Mouse (Mus musculus): ENCODE results near the gene Dtd1.

Gene Dtd1

GRCm38 (mm10) chr2:144715211-144715768 lies 115.6 kb downstream of the Dtd1 start:
- no peak for DNase-seq (ENCODE audit: low read depth, low spot score)

GRCm38 (mm10) chr2:144716248-144716647 lies 116.6 kb downstream of the Dtd1 start:
- no peak for DNase-seq (ENCODE audit: low read depth, low spot score)

GRCm38 (mm10) chr2:144718273-144718672 lies 118.6 kb downstream of the Dtd1 start:
- no peak for DNase-seq (ENCODE audit: low read depth, low spot score)

- no peak for DNase-seq (ENCODE audit: low read depth, low spot score)
Measured at GRCm38 (mm10) chr2:144719294-144719693, 119.6 kb downstream of the Dtd1 start.

- DNase-seq (ENCODE audit: low read depth, low spot score): no peak
Measured at GRCm38 (mm10) chr2:144719718-144720117, 120.0 kb downstream of the Dtd1 start.

- DNase-seq (ENCODE audit: low read depth, low spot score): peak; percentile 10
Measured at GRCm38 (mm10) chr2:144720407-144720959, 120.8 kb downstream of the Dtd1 start.

- no peak for DNase-seq (ENCODE audit: low read depth, low spot score)
Measured at GRCm38 (mm10) chr2:144724679-144725078, 125.0 kb downstream of the Dtd1 start.

- no peak for DNase-seq (ENCODE audit: low read depth, low spot score)
Measured at GRCm38 (mm10) chr2:144727136-144727535, 127.4 kb downstream of the Dtd1 start.

- no peak for DNase-seq (ENCODE audit: low read depth, low spot score)
Measured at GRCm38 (mm10) chr2:144729776-144730175, 130.1 kb downstream of the Dtd1 start.

GRCm38 (mm10) chr2:144738161-144738560 lies 138.5 kb downstream of the Dtd1 start:
- DNase-seq (ENCODE audit: low read depth, low spot score): no peak

GRCm38 (mm10) chr2:144738576-144738975 lies 138.9 kb downstream of the Dtd1 start:
- DNase-seq (ENCODE audit: low read depth, low spot score): peak; percentile 65

GRCm38 (mm10) chr2:144740577-144740997 lies 140.9 kb downstream of the Dtd1 start:
- no peak for DNase-seq (ENCODE audit: low read depth, low spot score)

GRCm38 (mm10) chr2:144741973-144742372 lies 142.3 kb downstream of the Dtd1 start:
- no peak for DNase-seq (ENCODE audit: low read depth, low spot score)

- no peak for DNase-seq (ENCODE audit: low read depth, low spot score)
Measured at GRCm38 (mm10) chr2:144743316-144743715, 143.6 kb downstream of the Dtd1 start.

GRCm38 (mm10) chr2:144745266-144745665 lies 145.6 kb downstream of the Dtd1 start:
- DNase-seq (ENCODE audit: low read depth, low spot score): no peak

- peak; percentile 65 for DNase-seq (ENCODE audit: low read depth, low spot score)
Measured at GRCm38 (mm10) chr2:144746046-144746783, 146.5 kb downstream of the Dtd1 start.

GRCm38 (mm10) chr2:144753604-144754003 lies 153.9 kb downstream of the Dtd1 start:
- DNase-seq (ENCODE audit: low read depth, low spot score): no peak

- no peak for DNase-seq (ENCODE audit: low read depth, low spot score)
Measured at GRCm38 (mm10) chr2:144755016-144755415, 155.3 kb downstream of the Dtd1 start.

- no peak for DNase-seq (ENCODE audit: low read depth, low spot score)
Measured at GRCm38 (mm10) chr2:144760666-144761065, 161.0 kb downstream of the Dtd1 start.

- no peak for DNase-seq (ENCODE audit: low read depth, low spot score)
Measured at GRCm38 (mm10) chr2:144763706-144764105, 164.0 kb downstream of the Dtd1 start.

- DNase-seq (ENCODE audit: low read depth, low spot score): no peak
Measured at GRCm38 (mm10) chr2:144764116-144764788, 164.6 kb downstream of the Dtd1 start.

- DNase-seq (ENCODE audit: low read depth, low spot score): no peak
Measured at GRCm38 (mm10) chr2:144765219-144765618, 165.5 kb downstream of the Dtd1 start.
